Mouse (Mus musculus) lung, postnatal 0 days (tissue): ENCODE data around the gene Mpp3. TPM values are rescaled to one million over a fixed set of nuclear protein-coding genes. Genes with fewer than 3 reads are reported as not detected.

Source experiments
- ATAC-seq: fragments of 200-750 bp; cut with Nextera tagmentation; 2 replicates; pipeline ENCODE4 v1.8.0; 2017; ENCODE audit warnings: moderate library complexity
- DNase-seq: peaks from one replicate; pipeline ENCODE4 v3.0.0-alpha.2; 2016; ENCODE audit warnings: low spot score
- H3K27ac ChIP-seq: fragments of 300-500 bp; sonication (generic); 2 replicates; pipeline ENCODE4 v1.5.1; 2014; ENCODE audit warnings: antibody characterized with exemption, mild to moderate bottlenecking, low read length, mixed read lengths
- H3K27me3 ChIP-seq: fragments of 300-500 bp; sonication (generic); replicated peaks from 2 replicates; pipeline ENCODE4 v1.6.1; 2014; ENCODE audit warnings: low read length, mixed read lengths; ENCODE audit not compliant: insufficient read depth
- H3K36me3 ChIP-seq: fragments of 300-500 bp; sonication (generic); 2 replicates; pipeline ENCODE4 v1.6.1; 2014; ENCODE audit warnings: low read length, mixed read lengths; ENCODE audit not compliant: insufficient read depth
- H3K4me1 ChIP-seq: fragments of 300-500 bp; sonication (generic); 2 replicates; pipeline ENCODE4 v1.6.1; 2014; ENCODE audit warnings: antibody characterized with exemption, low read depth, low read length, mixed read lengths; ENCODE audit not compliant: insufficient read depth
- H3K4me2 ChIP-seq: fragments of 300-500 bp; sonication (generic); replicated peaks from 2 replicates; pipeline ENCODE4 v1.6.1; 2014; ENCODE audit warnings: low read depth, mild to moderate bottlenecking, low read length, moderate library complexity, mixed read lengths
- H3K4me3 ChIP-seq: fragments of 300-500 bp; sonication (generic); 2 replicates; pipeline ENCODE4 v1.5.1; 2014; ENCODE audit warnings: low read depth, low read length
- H3K9ac ChIP-seq: fragments of 300-500 bp; sonication (generic); replicated peaks from 2 replicates; pipeline ENCODE4 v1.6.1; 2014; ENCODE audit warnings: low read depth, mild to moderate bottlenecking
- H3K9me3 ChIP-seq: fragments of 300-500 bp; sonication (generic); 2 replicates; pipeline ENCODE4 v1.6.1; 2016; ENCODE audit warnings: low read length, mixed read lengths
- CTCF ChIP-seq: IDR thresholded peaks from 2 replicates; pipeline ENCODE4 v1.5.1; 2016; ENCODE audit warnings: antibody characterized with exemption, mild to moderate bottlenecking
- EP300 ChIP-seq: IDR thresholded peaks from 2 replicates; pipeline ENCODE4 v1.6.1; 2016; ENCODE audit warnings: antibody characterized with exemption, mild to moderate bottlenecking, control low read depth
- WGBS: fragments of 180-500 bp; shearing (Covaris S2); extraction: QIAGEN DNeasy Blood & Tissue Kit; methylation state at CpG from one replicate; pipeline ENCODE4 v1.1.7; 2014; 5-methylcytosine and 5-hydroxymethylcytosine counted together
- polyA plus RNA-seq: library from polyadenylated mRNA; unstranded; fragments of >200 nt; fragmentation: Nextera tagmentation; extraction: Ambion mirVana; gene quantifications from 2 replicates; pipeline ENCODE4 v1.2.1, GENCODE M21; 2015

Mpp3 gene
- polyA plus RNA-seq, 1 experiment from 2014 or later, result 2.2 TPM

DNA sequence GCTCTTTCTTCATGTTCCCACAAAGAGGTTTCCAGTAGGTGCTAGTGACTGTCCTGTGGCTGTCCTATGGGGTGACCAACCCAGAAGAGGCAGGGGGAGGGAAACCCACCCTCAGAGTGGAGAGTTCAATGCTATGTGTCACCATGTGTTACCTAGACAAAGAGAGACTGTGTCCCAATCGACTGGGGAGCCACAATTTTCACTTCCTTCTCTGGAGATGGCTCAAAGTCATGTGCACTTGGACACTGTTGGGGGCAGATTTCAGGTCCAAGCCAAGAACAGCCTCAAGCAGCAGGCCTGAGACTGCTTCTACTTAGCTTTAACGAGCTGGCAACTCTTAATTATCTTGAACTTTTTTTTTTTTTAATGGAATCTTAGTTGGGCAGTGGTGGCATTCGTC lies 56.2 kb downstream of the Mpp3 start:
- DNase-seq, result peak; percentile 45
- peaks cover 11% of the 10 kb centered on the region for H3K36me3 ChIP-seq

DNA sequence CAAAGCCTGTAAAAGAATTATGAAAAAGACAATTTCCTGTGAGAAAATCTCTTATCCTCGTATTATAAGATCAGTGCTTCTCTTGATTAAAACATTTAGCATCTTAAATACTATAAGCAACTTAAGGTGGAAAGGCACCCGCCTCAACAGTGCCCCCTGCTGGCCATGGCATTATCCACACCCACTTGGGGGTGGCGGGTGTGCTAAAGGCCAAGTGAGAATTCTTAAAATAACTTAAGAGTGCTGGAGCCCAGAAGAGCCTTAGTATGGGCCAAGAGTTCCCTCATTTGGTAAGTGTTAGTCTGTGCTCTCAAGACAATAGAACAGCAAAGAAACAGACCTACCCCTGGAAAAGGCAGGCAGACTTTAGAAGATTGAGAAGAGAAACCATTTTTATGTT lies 56.9 kb downstream of the Mpp3 start:
- peak; percentile 53 for ATAC-seq
- H3K9ac ChIP-seq, result no peak overlapping the region
- peaks cover 6% of the 10 kb centered on the region for H3K27me3 ChIP-seq
- no peak overlapping the region for H3K27ac ChIP-seq
- 0 out of 2 replicates have a peak, but pooled peaks have one; percentile 20 for TF ChIP-seq EP300
- TF ChIP-seq CTCF, result peak; percentile 80
- H3K4me3 ChIP-seq, result no peak overlapping the region
- H3K4me1 ChIP-seq, result no peaks in the 10 kb centered on the region
- WGBS, result 35% methylated on average over 3 of the region's 3 CpGs
- peak; percentile 85 for DNase-seq
- no peaks in the 10 kb centered on the region for H3K9me3 ChIP-seq
- H3K36me3 ChIP-seq, result peaks cover 11% of the 10 kb centered on the region
- H3K4me2 ChIP-seq, result no peak overlapping the region

More for the DNA sequence above, 56.2 kb downstream of the Mpp3 start:
- ATAC-seq, result no peak
- no peaks in the 10 kb centered on the region for H3K4me1 ChIP-seq
- H3K9me3 ChIP-seq, result no peaks in the 10 kb centered on the region
- no peak overlapping the region for H3K4me2 ChIP-seq
- 71% methylated on average over 3 of the region's 3 CpGs for WGBS
- no peak for TF ChIP-seq EP300
- no peak for TF ChIP-seq CTCF
- peaks cover 6% of the 10 kb centered on the region; the same call in 1 of the 2 replicates for H3K27me3 ChIP-seq
- no peak overlapping the region for H3K4me3 ChIP-seq
- no peak overlapping the region for H3K9ac ChIP-seq
- H3K27ac ChIP-seq, result 0 out of 2 replicates have a peak overlapping the region, but pooled peaks have one; percentile 9

DNA sequence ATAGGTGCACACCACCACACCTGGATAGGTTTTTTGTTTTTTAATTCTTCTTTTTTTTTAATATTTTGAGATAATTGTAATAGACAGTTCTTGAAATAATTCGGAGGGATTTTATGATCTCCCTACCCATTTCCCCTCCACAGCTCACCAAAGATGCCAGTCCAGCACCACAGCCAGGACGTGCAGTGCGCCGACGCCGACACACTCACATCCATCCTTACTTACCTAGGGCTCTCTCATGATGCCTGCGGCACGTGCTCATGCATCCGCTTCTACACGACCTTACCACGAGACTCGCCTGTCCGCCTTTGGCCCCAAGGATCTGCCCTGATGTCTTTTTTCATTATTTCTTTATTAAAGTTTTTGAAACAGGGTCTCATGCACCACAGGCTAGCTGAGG lies 58.4 kb downstream of the Mpp3 start:
- Histone ChIP-seq H3K4me1 (no peaks in the 10 kb centered on the region), H3K36me3 (peaks cover 8% of the 10 kb centered on the region), H3K27ac (no peak overlapping the region), H3K4me3 (no peak overlapping the region), H3K9ac (no peak overlapping the region), H3K4me2 (no peak overlapping the region), H3K9me3 (no peaks in the 10 kb centered on the region), H3K27me3 (peaks cover 11% of the 10 kb centered on the region)
- no peak for TF ChIP-seq CTCF
- no peak for TF ChIP-seq EP300
- no peak for ATAC-seq
- WGBS, result 77% methylated on average over 13 of the region's 13 CpGs
- DNase-seq, result no peak

DNA sequence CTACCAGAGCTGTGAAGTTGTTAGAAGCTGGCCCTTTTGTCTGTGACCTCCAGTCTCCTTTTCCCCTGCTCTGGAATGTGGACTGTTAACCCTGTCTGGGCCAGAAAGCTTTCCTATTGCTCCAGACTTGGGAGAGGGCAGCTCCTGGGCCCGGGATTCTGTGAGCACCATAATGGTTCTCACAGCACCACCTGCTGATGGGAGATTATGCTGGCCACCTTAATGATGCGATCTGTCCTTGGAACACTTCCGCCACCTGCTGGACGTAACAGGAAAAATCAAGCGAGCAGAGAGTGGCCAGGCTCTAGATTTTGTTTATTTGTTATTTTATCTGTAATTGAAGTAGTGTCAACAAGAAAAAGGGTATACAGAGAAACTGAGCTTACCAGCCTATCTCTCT lies 59.5 kb downstream of the Mpp3 start:
- peaks cover 6% of the 10 kb centered on the region; the same call in 1 of the 2 replicates for H3K4me1 ChIP-seq
- no peak overlapping the region for H3K9ac ChIP-seq
- H3K4me2 ChIP-seq, result no peak overlapping the region
- DNase-seq (peak; percentile 90), ATAC-seq (peak; percentile 57; the same call in 1 of the 2 replicates)
- H3K36me3 ChIP-seq, result 0 out of 2 replicates have a peak, but pooled peaks cover under 1% of the 10 kb centered on the region
- TF ChIP-seq EP300, result no peak
- TF ChIP-seq CTCF, result peak; percentile 99
- peaks cover 21% of the 10 kb centered on the region for H3K27me3 ChIP-seq
- no peak overlapping the region for H3K4me3 ChIP-seq
- no peak overlapping the region for H3K27ac ChIP-seq
- WGBS, result 0% methylated on average over 5 of the region's 5 CpGs
- H3K9me3 ChIP-seq, result no peaks in the 10 kb centered on the region

DNA sequence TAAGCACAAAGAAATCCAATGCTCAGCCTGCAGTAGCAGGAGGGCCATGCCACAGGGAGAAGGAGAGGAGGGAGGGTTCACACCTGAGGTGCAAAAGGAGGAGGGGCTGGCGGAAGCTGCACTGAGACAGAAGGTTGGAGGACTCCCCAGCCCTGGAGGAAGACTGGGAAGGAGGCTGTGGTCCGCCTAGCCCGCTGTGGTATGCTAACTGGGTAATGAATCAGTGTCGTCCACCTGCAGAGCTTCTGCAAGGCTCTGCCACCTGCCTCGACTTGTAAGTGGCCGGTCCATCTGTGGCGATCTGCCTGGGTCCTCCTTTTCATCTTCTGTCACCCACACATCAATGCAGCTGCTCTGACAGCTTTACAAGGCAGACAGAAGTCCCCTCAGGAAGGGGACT lies 60.0 kb downstream of the Mpp3 start:
- Histone ChIP-seq H3K27ac (no peak overlapping the region), H3K27me3 (peaks cover 26% of the 10 kb centered on the region), H3K4me3 (no peak overlapping the region), H3K4me1 (peaks cover 8% of the 10 kb centered on the region; the same call in 1 of the 2 replicates), H3K9me3 (no peaks in the 10 kb centered on the region), H3K9ac (no peak overlapping the region), H3K4me2 (no peak overlapping the region), H3K36me3 (no peaks in the 10 kb centered on the region)
- TF ChIP-seq CTCF (no peak), EP300 (no peak)
- 16% methylated on average over 7 of the region's 7 CpGs for WGBS
- DNase-seq, result no peak
- ATAC-seq, result no peak

DNA sequence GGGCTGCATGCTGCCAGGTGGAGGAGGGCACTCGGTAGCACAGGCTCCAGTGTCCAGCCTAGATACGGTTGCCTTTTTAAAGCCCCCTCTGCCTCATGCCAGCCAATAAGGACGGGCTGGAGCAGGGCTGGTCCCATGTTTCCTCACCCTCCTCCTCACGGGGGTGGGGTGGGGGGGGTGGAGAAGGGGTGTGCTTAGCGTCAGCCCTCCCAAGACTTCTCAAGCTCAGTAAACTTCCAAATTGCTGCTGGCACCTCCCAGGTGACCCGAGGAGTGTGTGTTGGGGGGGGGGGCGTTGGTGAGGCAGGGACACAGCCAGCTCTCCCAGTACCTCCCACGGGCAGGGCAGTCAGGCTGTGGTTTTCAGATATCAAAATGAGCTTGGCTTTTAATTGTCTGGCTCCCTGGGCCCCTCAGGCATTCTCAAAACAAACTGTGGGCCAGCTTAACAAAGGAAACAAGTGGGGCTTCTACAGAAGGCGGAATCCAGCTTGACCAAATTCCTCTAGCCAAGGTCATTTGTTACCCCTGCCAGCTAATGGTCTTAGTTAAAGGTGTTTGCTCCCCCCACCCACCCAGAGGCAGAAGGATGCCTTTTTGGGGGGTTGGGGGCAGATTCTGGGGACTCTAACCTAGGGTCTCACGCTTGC lies 61.2 kb downstream of the Mpp3 start, which contains the start of gene Sost:
Gene Sost, minus strand, starts transcription at position 51 of the 650 bp plus-strand sequence.
- Histone ChIP-seq H3K4me1 (peaks cover 13% of the 10 kb centered on the region; the same call in 1 of the 2 replicates), H3K9ac (no peak within 1 kb of the TSS), H3K27me3 (peaks cover 37% of the 10 kb centered on the region), H3K9me3 (no peaks in the 10 kb centered on the region), H3K4me2 (no peak within 1 kb of the TSS), H3K36me3 (no peaks in the 10 kb centered on the region), H3K4me3 (no peak within 1 kb of the TSS), H3K27ac (no peak within 1 kb of the TSS)
- TF ChIP-seq EP300 (no peak), CTCF (no peak)
- DNase-seq (no peak), ATAC-seq (no peak)
- WGBS, result 36% methylated on average over 10 of the region's 10 CpGs
